Mouse (Mus musculus) left cerebral cortex, adult 11 months (tissue): Measurements from ENCODE around the gene Pgam2.

Source experiments
- DNase-seq: peaks from one replicate; pipeline ENCODE4 v3.0.0; 2022; ENCODE audit warnings: low spot score

Gene Pgam2

DNA sequence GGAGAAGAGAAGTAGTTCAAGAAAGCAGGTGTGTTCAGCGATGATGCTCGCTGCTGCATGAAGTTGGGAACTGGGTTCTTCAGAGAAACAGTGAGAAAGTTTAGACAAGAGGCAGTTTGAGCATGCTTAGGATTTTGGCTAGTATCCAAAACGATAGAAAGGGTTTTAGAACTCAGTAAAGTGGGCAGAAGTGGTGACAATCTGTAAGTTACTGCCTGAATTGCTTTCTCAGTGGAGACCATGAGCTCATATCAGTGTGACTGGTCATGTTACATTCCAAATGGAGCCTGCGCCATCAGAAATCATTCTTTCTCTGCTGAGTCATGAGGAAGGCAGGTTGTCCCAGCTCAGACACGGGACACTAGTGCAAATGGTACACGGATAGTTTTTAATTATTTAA is 37.5 kb downstream of the Pgam2 start:
- no peak for DNase-seq

DNA sequence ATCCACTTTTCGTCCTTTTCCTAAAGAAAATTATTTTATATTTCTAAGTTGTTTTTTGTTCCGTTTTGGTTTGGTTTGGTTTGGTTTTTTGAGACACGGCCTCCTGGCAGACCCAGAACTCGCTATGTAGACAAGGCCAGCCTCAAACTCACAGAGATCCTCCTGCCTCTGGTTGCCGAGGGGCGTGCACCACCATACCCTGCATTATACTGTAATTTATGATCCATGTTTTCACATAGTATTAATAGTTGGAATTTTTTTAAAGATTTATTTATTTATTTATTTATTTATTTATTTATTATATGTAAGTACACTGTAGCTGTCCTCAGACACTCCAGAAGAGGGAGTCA is 40.9 kb downstream of the Pgam2 start:
- no peak for DNase-seq

DNA sequence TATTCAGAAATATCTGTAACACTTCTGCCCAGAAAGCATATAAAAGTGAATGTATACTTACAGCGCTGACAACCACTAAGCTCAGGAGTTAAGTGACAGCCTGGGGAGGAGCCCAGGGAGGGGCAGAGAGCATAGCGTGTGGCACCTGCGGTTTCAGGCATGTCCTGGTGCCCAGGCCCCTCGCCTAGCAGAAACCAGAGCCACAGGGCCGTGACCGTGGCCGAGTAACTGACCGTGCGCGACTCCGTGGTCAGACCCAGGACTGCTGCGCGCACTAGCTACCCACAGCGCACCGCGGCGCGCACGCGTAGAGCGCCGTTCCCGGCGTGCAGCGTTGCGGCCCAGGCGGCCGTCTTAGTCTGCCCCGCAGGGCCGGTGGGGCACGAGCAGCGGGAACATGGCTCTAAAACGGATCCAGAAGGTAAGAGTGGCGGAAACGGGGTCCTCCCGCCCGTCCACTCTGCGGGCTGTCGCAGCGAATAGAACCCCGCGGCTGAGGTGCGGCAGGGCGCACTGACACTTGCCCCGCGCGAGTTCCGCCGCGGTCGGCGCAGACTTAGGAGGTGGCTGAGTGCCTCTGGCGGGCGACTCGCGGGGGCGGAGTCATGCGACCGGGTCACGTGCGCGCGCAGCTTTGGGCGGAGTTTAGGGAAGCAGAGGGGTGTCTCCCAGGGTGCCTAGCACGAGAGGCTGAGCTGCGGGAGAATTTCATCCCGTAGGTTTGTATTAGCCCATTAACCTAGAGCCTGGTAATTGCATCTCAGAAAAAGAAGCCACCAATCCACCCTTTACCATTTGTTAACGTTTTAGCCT is 41.5 kb downstream of the Pgam2 start, which contains the start of gene Urgcp:
Gene Urgcp, minus strand, starts transcription at position 557 of the 813 bp plus-strand sequence.
- DNase-seq = peak; percentile 88

DNA sequence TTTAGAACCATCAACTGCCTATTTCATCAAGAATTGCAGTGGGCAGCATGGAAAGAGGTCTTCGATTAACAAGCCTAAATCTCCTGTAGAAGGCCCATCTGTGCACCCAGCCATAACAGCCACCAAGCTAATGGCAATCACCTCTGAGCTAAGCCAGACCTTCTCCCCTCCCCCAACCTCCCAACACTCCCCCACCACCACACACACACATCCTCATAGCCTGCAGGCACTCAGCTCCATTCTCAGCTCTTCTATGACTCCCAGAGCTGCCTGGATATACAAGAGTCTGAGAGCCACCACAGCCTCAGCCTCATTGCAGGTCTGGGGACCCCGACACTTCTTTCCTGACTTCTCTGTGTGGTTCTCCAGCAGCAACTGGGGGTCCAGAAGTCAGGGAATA is 49.8 kb downstream of the Pgam2 start:
- DNase-seq = no peak
